Mouse (Mus musculus): ENCODE results near the gene Ercc2. TPM values are rescaled to one million over a fixed set of nuclear protein-coding genes. Genes with fewer than 3 reads are reported as not detected.

The Ercc2 gene
- polyA plus RNA-seq, 1 experiment from 2014 or later, result 12.4 TPM

DNA sequence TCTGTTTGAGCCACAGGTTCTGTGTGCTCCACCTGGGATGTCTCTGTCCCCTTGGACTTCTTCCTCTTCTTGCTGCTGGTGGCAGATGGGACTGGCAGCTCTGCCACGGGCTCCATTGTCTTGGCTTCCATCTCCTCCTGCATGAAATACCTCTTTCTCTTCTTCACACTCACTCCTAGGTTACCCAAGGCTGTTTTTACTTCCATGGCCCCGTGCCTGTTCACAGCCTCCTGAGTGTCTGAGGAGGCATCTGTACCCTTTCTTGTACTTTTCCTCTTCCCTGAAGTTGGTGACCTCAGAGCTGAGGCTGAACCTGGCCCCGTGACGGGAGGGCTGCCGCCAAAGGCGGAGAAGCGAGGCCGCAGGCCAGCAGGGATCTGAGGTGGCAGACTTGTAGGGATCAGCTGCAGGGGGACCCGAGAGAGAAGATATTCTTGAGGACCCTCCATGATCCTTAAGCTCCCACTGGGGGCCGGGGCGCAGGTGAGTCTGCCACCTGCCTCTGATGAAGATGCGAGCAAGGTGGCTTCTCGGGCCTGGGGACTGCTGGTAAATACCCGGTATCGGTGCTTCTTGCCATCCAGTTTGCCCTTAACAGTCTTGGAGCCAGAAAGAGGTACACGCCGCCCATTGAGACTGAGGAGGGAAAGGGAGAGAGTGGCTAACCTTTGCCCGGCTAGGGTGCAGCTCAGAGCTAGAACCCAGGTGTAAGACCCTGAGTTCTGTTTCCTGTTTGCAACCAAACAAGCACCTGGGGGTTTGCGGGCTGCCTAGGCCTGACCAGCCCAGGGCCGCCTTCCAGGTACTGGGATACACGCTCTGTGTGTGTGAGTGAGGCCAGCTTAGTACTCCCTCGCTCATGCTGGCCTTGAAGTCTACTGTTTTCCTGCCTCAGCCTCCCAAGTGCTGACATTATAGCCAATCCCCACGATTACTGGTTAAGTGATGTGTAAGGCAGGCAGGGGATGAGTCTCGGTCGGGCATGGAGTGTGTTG is 24.1 kb upstream of the Ercc2 start:
- Histone ChIP-seq H3K36me3 (ENCODE audit: control insufficient read depth, insufficient read depth, low read length) (peaks cover 14% of the 10 kb centered on the region), H3K9ac (ENCODE audit: low read length) (no peak overlapping the region), H3K4me1 (ENCODE audit: control insufficient read depth, insufficient read depth, low read length) (no peaks in the 10 kb centered on the region; the same call in 1 of the 2 replicates), H3K4me2 (ENCODE audit: low read depth) (peak overlapping the region; percentile 9; the same call in 1 of the 2 replicates), H3K4me3 (ENCODE audit: low read depth, low read length) (no peak overlapping the region; the same call in 1 of the 2 replicates), H3K9me3 (ENCODE audit: control insufficient read depth, low read length) (no peaks in the 10 kb centered on the region), H3K27me3 (ENCODE audit: control insufficient read depth, insufficient read depth, low read length) (no peaks in the 10 kb centered on the region), H3K27ac (ENCODE audit: low read depth, low read length) (no peak overlapping the region)
- no peak for ATAC-seq (ENCODE audit: insufficient read depth, low FRiP score, low TSS enrichment)
- no peak for DNase-seq (ENCODE audit: low spot score)
- 95% methylated on average over 25 of the region's 25 CpGs for WGBS

DNA sequence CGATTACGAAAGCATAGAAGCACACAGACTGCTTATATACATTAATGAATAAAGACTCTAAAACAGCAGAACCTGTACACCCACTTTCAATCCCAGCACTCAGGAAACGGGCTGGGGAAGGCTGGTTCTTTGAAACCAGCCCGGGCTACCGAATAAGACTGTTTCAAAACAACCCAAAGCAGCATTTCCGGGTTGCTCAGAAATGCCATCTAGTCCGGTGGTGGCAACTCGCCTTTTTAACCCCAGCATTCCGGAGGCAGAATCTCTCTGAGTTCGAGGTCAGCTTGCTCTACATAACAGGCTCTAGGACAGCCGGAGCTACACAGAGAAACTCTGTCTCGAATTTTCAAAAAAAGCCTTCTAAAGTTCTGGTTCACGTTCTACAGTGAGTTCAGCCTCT is 23.2 kb upstream of the Ercc2 start:
- WGBS, result 26% methylated on average over 13 of the region's 13 CpGs
- no peaks in the 10 kb centered on the region; the same call in 1 of the 2 replicates for H3K4me1 ChIP-seq (ENCODE audit: control insufficient read depth, insufficient read depth, low read length)
- H3K27ac ChIP-seq (ENCODE audit: low read depth, low read length), result no peak overlapping the region
- no peaks in the 10 kb centered on the region for H3K27me3 ChIP-seq (ENCODE audit: control insufficient read depth, insufficient read depth, low read length)
- no peaks in the 10 kb centered on the region for H3K9me3 ChIP-seq (ENCODE audit: control insufficient read depth, low read length)
- no peak for ATAC-seq (ENCODE audit: insufficient read depth, low FRiP score, low TSS enrichment)
- peak overlapping the region; percentile 95 for H3K4me2 ChIP-seq (ENCODE audit: low read depth)
- peak overlapping the region; percentile 54 for H3K9ac ChIP-seq (ENCODE audit: low read length)
- peaks cover 11% of the 10 kb centered on the region for H3K36me3 ChIP-seq (ENCODE audit: control insufficient read depth, insufficient read depth, low read length)
- no peak for DNase-seq (ENCODE audit: low spot score)
- H3K4me3 ChIP-seq (ENCODE audit: low read depth, low read length), result peak overlapping the region; percentile 49

DNA sequence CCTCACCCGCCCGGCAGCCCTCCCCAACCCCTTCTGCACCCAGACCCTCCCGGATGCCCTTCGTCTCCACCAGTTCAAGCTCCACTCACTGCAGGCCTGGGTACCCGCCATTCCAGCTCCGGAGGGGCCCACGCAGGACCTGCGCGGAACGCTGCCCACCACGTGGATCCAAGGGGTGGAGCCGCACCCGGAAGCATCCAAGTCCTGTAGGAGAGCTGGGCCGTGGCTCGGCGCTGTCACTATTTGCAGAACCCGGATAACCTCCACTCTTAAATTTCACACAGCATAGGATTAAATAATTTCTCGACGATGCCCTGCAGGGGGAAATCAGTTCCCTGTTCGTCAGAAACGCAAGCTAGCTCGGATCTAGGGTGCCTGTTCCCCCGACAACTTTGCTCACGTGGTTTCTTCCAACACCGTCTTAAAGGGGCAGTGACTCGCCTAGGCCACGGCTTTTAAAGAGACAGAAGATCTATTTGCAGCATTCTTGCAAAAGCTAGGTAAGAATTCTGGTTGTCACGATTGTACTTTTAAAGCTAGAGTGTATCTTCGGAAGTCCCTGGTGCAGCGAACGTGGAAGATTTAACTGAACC is 22.4 kb upstream of the Ercc2 start, which contains the start of the genes Cd3eap and Ppp1r13l:
Gene Cd3eap (minus strand): TSS at position 185 of the 593 bp plus-strand sequence.
Gene Ppp1r13l (plus strand): TSS at position 451 of the 593 bp plus-strand sequence.
- H3K9me3 ChIP-seq (ENCODE audit: control insufficient read depth, low read length), result no peaks in the 10 kb centered on the region
- peak within 1 kb of the TSS; percentile 54 for H3K9ac ChIP-seq (ENCODE audit: low read length)
- peak within 1 kb of the TSS; percentile 49 for H3K4me3 ChIP-seq (ENCODE audit: low read depth, low read length)
- no peak within 1 kb of the TSS for H3K27ac ChIP-seq (ENCODE audit: low read depth, low read length)
- under 1% methylated on average over 31 of the region's 31 CpGs for WGBS
- H3K4me2 ChIP-seq (ENCODE audit: low read depth), result peak within 1 kb of the TSS; percentile 95
- H3K36me3 ChIP-seq (ENCODE audit: control insufficient read depth, insufficient read depth, low read length), result peaks cover 7% of the 10 kb centered on the region
- DNase-seq (ENCODE audit: low spot score), result peak; percentile 89
- peak; percentile 70 for ATAC-seq (ENCODE audit: insufficient read depth, low FRiP score, low TSS enrichment)
- H3K27me3 ChIP-seq (ENCODE audit: control insufficient read depth, insufficient read depth, low read length), result no peaks in the 10 kb centered on the region
- no peaks in the 10 kb centered on the region; the same call in 1 of the 2 replicates for H3K4me1 ChIP-seq (ENCODE audit: control insufficient read depth, insufficient read depth, low read length)

DNA sequence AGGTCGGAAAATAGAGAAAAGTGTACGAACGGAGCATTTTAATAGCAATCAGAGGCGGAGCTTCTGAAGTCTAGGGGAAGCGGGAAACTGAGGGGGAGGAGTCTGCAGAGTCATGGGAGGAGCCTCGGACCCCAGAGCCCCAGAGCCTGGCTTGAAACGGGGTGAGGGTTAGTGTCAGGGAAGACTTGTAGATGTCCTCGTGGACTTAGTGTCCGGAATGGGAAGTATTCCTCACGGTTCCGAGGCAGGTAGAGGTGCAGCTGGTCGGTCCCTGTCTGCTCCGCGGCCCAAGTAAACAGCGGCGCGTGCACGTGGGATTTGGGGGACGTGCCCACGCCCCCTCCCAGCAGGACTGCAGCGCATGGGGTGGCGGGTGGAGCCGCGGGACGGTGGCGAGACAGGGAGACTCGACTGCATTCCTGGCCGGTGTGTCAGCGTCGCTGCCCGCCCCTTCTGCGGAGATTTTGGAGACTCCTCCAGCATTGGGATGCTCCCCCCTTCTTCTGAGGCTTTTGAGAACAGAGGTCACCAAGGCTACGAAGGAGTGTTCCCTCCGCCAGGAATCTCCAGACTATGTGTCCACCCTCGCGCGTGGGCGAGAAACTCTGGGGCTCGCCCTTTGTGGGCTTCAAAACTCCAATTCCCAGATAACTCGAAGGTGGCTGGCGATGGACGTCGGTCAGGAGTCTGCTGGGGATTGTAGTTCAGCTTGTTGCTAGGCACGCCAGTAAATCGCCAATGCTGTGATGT is 21.7 kb upstream of the Ercc2 start:
- WGBS, result under 1% methylated on average over 45 of the region's 45 CpGs
- Histone ChIP-seq H3K4me1 (ENCODE audit: control insufficient read depth, insufficient read depth, low read length) (no peaks in the 10 kb centered on the region; the same call in 1 of the 2 replicates), H3K27me3 (ENCODE audit: control insufficient read depth, insufficient read depth, low read length) (no peaks in the 10 kb centered on the region), H3K9me3 (ENCODE audit: control insufficient read depth, low read length) (no peaks in the 10 kb centered on the region), H3K4me3 (ENCODE audit: low read depth, low read length) (peak overlapping the region; percentile 49), H3K4me2 (ENCODE audit: low read depth) (peak overlapping the region; percentile 95), H3K36me3 (ENCODE audit: control insufficient read depth, insufficient read depth, low read length) (peaks cover 3% of the 10 kb centered on the region), H3K27ac (ENCODE audit: low read depth, low read length) (no peak overlapping the region), H3K9ac (ENCODE audit: low read length) (peak overlapping the region; percentile 54)
- peak; percentile 82 for DNase-seq (ENCODE audit: low spot score)
- peak; percentile 69 for ATAC-seq (ENCODE audit: insufficient read depth, low FRiP score, low TSS enrichment)

DNA sequence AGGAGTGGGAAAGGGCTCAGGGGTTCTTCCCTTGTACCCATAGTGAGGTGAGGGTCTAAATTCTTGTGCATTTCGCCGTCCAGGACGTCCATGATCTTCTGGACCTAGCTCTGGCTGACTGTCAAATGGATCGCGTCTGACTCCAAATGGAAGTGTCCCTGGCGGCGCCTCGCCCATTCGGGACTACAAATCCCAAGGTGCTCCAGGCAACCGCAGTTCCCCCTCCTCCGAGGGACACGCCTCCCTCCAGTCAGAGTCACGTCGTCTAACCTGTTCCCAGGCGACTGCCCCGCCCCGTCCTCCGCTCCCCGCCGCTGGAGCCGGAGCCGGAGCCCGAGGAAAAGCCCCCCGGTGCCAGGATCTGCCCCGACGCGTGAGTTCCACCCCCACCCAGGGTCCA is 20.9 kb upstream of the Ercc2 start:
- Histone ChIP-seq H3K4me3 (ENCODE audit: low read depth, low read length) (peak overlapping the region; percentile 49), H3K4me1 (ENCODE audit: control insufficient read depth, insufficient read depth, low read length) (no peaks in the 10 kb centered on the region; the same call in 1 of the 2 replicates), H3K9me3 (ENCODE audit: control insufficient read depth, low read length) (no peaks in the 10 kb centered on the region), H3K4me2 (ENCODE audit: low read depth) (peak overlapping the region; percentile 95), H3K27me3 (ENCODE audit: control insufficient read depth, insufficient read depth, low read length) (no peaks in the 10 kb centered on the region), H3K9ac (ENCODE audit: low read length) (0 out of 2 replicates have a peak overlapping the region, but pooled peaks have one; percentile 30), H3K27ac (ENCODE audit: low read depth, low read length) (no peak overlapping the region), H3K36me3 (ENCODE audit: control insufficient read depth, insufficient read depth, low read length) (peaks cover 2% of the 10 kb centered on the region; the same call in 1 of the 2 replicates)
- WGBS, result 0% methylated on average over 23 of the region's 27 CpGs
- peak; percentile 87 for DNase-seq (ENCODE audit: low spot score)
- peak; percentile 55; the same call in 1 of the 2 replicates for ATAC-seq (ENCODE audit: insufficient read depth, low FRiP score, low TSS enrichment)

DNA sequence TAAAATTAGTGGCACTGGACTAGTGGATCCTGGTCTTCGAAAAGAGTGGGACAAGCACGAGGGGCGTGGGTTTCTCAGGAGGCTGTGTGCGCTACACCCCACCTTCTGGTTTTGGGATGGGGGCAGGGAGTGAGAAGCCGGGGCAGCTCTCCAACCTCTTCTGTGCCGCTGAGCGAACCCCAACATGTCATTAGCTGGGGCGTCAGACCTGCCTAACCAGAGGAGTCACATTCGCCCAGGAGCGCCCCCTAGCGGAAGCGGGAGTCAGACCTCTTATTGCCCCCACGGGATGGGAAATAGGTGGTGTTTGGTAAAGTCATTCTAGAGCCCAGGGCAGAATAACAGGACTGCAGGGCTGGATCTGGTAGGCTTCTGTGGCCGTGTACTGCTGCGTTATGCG is 20.1 kb upstream of the Ercc2 start:
- WGBS, result 9% methylated on average over 16 of the region's 16 CpGs
- Histone ChIP-seq H3K27ac (ENCODE audit: low read depth, low read length) (no peak overlapping the region), H3K9me3 (ENCODE audit: control insufficient read depth, low read length) (no peaks in the 10 kb centered on the region), H3K9ac (ENCODE audit: low read length) (no peak overlapping the region), H3K4me3 (ENCODE audit: low read depth, low read length) (peak overlapping the region; percentile 49), H3K4me2 (ENCODE audit: low read depth) (peak overlapping the region; percentile 95), H3K27me3 (ENCODE audit: control insufficient read depth, insufficient read depth, low read length) (no peaks in the 10 kb centered on the region), H3K36me3 (ENCODE audit: control insufficient read depth, insufficient read depth, low read length) (0 out of 2 replicates have a peak, but pooled peaks cover 2% of the 10 kb centered on the region), H3K4me1 (ENCODE audit: control insufficient read depth, insufficient read depth, low read length) (no peaks in the 10 kb centered on the region; the same call in 1 of the 2 replicates)
- ATAC-seq (ENCODE audit: insufficient read depth, low FRiP score, low TSS enrichment), result no peak
- DNase-seq (ENCODE audit: low spot score), result peak; percentile 65

DNA sequence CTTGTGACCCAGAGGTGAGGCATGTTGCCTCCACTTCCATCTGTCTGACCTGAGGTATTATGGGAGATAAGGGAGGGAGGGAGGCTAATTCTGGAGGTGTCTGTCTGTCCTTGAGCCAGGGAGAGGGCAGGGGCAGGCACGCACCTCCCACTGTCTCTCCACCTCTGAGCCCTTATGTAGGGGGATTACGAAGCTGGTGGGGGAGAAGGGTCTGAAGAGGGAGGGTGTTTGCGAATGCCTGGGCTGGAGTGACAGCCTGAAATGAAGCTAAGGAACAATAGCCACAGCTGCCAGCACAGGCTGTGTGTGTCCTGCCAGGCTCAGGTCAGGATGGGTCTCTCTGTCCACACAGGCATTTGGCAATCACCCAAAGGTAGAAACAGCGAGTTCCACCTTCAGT is 19.5 kb upstream of the Ercc2 start:
- no peak overlapping the region for H3K27ac ChIP-seq (ENCODE audit: low read depth, low read length)
- WGBS, result 62% methylated on average over 4 of the region's 4 CpGs
- H3K4me2 ChIP-seq (ENCODE audit: low read depth), result no peak overlapping the region

DNA sequence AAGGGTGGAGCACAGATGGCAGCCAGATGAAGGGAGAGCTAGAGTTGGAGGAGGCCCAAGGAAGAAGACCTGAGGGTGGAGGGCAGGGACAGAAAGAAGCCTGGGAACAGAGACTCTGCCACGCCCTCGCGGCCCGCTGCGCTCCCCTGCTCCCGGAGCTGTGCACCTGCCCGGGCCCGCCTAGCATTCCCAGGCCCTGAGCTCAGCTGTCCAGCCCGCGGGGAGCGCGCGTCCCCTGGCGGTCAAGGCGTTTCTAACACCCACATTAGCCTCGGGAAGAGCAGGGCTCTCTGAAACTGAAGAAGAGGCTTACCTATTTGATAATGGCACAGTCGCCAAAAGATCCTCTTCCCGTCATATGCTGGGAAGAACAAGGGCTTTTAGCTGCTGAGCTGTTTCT is 17.9 kb upstream of the Ercc2 start:
- Histone ChIP-seq H3K36me3 (ENCODE audit: control insufficient read depth, insufficient read depth, low read length) (no peaks in the 10 kb centered on the region), H3K27me3 (ENCODE audit: control insufficient read depth, insufficient read depth, low read length) (no peaks in the 10 kb centered on the region), H3K4me1 (ENCODE audit: control insufficient read depth, insufficient read depth, low read length) (no peaks in the 10 kb centered on the region; the same call in 1 of the 2 replicates), H3K9ac (ENCODE audit: low read length) (no peak overlapping the region), H3K4me3 (ENCODE audit: low read depth, low read length) (no peak overlapping the region), H3K9me3 (ENCODE audit: control insufficient read depth, low read length) (no peaks in the 10 kb centered on the region), H3K4me2 (ENCODE audit: low read depth) (no peak overlapping the region), H3K27ac (ENCODE audit: low read depth, low read length) (no peak overlapping the region)
- WGBS, result 4% methylated on average over 18 of the region's 18 CpGs
- ATAC-seq (ENCODE audit: insufficient read depth, low FRiP score, low TSS enrichment) (no peak), DNase-seq (ENCODE audit: low spot score) (peak; percentile 69)

More for the DNA sequence above, 19.5 kb upstream of the Ercc2 start:
- H3K9ac ChIP-seq (ENCODE audit: low read length), result no peak overlapping the region
- H3K4me3 ChIP-seq (ENCODE audit: low read depth, low read length), result no peak overlapping the region
- no peaks in the 10 kb centered on the region for H3K9me3 ChIP-seq (ENCODE audit: control insufficient read depth, low read length)
- DNase-seq (ENCODE audit: low spot score) (no peak), ATAC-seq (ENCODE audit: insufficient read depth, low FRiP score, low TSS enrichment) (no peak)
- no peaks in the 10 kb centered on the region for H3K36me3 ChIP-seq (ENCODE audit: control insufficient read depth, insufficient read depth, low read length)
- H3K27me3 ChIP-seq (ENCODE audit: control insufficient read depth, insufficient read depth, low read length), result no peaks in the 10 kb centered on the region
- H3K4me1 ChIP-seq (ENCODE audit: control insufficient read depth, insufficient read depth, low read length), result no peaks in the 10 kb centered on the region; the same call in 1 of the 2 replicates

Data from neural tube, embryonic 11.5 days (tissue).